8 mouse cellular contexts compared by ENCODE assay signal in the genomic region with DNA sequence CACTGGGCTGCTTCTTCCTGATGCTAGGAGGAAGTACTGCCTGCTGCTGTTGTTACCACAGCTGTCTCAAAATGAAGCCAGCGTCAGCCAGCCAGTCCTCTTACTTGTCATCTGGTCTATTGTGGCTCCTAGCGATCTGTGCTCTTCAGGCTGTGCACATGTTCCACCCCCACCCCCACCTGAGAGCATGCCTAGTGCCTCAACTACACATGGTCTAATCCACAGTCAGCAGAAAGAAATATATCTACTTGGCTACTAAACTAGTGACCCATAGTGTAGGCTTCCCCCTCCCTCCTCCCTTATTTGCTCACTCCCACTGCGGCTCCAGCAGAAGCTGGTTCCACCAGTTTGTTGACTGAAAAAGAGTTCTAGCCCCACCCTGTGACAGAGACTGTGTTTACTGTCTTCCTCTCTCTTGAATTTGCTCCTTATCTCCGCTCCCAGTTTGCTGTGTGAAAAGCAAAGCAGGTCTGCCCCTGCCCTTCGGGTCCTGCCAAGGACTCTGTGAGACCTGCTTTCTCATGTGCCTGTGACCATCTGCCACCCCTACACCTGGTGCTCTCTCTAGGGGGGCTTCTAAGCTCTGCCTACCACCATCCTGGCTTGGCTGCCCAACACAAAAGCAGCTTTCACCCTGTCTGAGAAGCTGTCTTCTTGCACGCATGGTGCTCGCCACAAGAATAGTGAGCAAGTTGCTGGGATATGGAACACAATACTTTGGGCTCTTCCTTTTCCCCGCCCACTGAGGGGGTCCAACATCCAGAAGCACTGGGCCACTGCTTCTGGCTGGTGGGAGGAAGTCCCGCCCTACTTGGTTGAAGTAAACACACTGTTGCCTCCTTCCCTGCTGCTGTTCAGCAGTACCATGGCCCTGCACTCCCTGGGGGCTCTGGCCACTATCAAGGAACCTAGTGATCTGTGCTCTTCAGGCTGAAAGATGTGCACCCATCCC. TPM values are rescaled to one million over a fixed set of nuclear protein-coding genes. Genes with fewer than 3 reads are reported as not detected.
DNase-seq lines count a peak whose midpoint lies in the region; ATAC-seq and TF ChIP-seq lines count a peak whose summit lies in the region.

No protein-coding gene starts in this region.

- no peaks in the 10 kb centered on the region for H3K4me1 ChIP-seq in kidney, postnatal 0 days (replicated peaks; ENCODE audit: insufficient read depth, low read length)
- H3K4me1 ChIP-seq in cerebellum, adult 2 months (ENCODE audit: control insufficient read depth, insufficient read depth, low read length): peaks cover 13% of the 10 kb centered on the region; the same call in 1 of the 2 replicates
- H3K4me1 ChIP-seq in hindbrain, embryonic 14.5 days (replicated peaks; ENCODE audit: control insufficient read depth, insufficient read depth, low read length): no peaks in the 10 kb centered on the region
- no peaks in the 10 kb centered on the region for H3K4me1 ChIP-seq in midbrain, postnatal 0 days (ENCODE audit: insufficient read depth, low read length)

- TF ChIP-seq POLR2A in cerebellum, adult 2 months (IDR thresholded peaks at IDR 0.05; ENCODE audit: borderline replicate concordance, insufficient read depth, low read length): no peak

- DNase-seq in kidney, postnatal 0 days (ENCODE audit: low spot score): peak; percentile 8
- no peak for DNase-seq in kidney, adult 8-10 months
- DNase-seq in cerebellum, adult 2 months: peak; percentile 35 to 75
- no peak for DNase-seq in hindbrain, embryonic 14.5 days (ENCODE audit: low spot score)
- DNase-seq in midbrain, postnatal 0 days (ENCODE audit: low spot score): peak; percentile 0
- no peak for DNase-seq in urinary bladder, postnatal 10 days (ENCODE audit: low spot score)
- DNase-seq in urinary bladder, postnatal 36 days (ENCODE audit: low spot score in 2 of 2): no peak

- H3K27me3 ChIP-seq in kidney, postnatal 0 days (ENCODE audit: insufficient read depth, low read length): no peaks in the 10 kb centered on the region
- no peaks in the 10 kb centered on the region for H3K27me3 ChIP-seq in cerebellum, adult 2 months (ENCODE audit: control insufficient read depth, insufficient read depth, low read length)
- no peaks in the 10 kb centered on the region for H3K27me3 ChIP-seq in hindbrain, embryonic 14.5 days (ENCODE audit: control insufficient read depth, insufficient read depth, low read length)
- no peaks in the 10 kb centered on the region for H3K27me3 ChIP-seq in midbrain, postnatal 0 days (ENCODE audit: insufficient read depth, low read length)

- peak overlapping the region; percentile 30; the same call in 1 of the 2 replicates for H3K4me2 ChIP-seq in kidney, postnatal 0 days (ENCODE audit: low read length)
- peak overlapping the region; percentile 32 for H3K4me2 ChIP-seq in hindbrain, embryonic 14.5 days (replicated peaks)
- no peak overlapping the region for H3K4me2 ChIP-seq in midbrain, postnatal 0 days (ENCODE audit: low read depth, low read length, poor library complexity, severe bottlenecking)

- ATAC-seq in kidney, postnatal 0 days (replicated peaks; ENCODE audit: low FRiP score, low read depth): peak; percentile 49; the same call in 1 of the 2 replicates
- ATAC-seq in hindbrain, embryonic 14.5 days (ENCODE audit: low FRiP score): peak; percentile 46; the same call in 1 of the 2 replicates
- no peak for ATAC-seq in midbrain, postnatal 0 days (ENCODE audit: low FRiP score)
- ATAC-seq in megakaryocyte-erythroid progenitor cell, adult 5-6 weeks (replicated peaks; ENCODE audit: low FRiP score, low TSS enrichment, poor library complexity, severe bottlenecking): no peak

- no peaks in the 10 kb centered on the region for H3K9me3 ChIP-seq in kidney, postnatal 0 days (replicated peaks; ENCODE audit: low read length)
- no peaks in the 10 kb centered on the region for H3K9me3 ChIP-seq in hindbrain, embryonic 14.5 days (ENCODE audit: control insufficient read depth, low read length)
- H3K9me3 ChIP-seq in midbrain, postnatal 0 days (ENCODE audit: low read length): no peaks in the 10 kb centered on the region

- H3K4me3 ChIP-seq in kidney, postnatal 0 days (replicated peaks; ENCODE audit: low read depth, low read length): no peak overlapping the region
- H3K4me3 ChIP-seq in cerebellum, adult 2 months (replicated peaks; ENCODE audit: insufficient read depth, low read depth, low read length): no peak overlapping the region
- no peak overlapping the region for H3K4me3 ChIP-seq in hindbrain, embryonic 14.5 days (replicated peaks; ENCODE audit: low read length)
- no peak overlapping the region for H3K4me3 ChIP-seq in midbrain, postnatal 0 days (ENCODE audit: low read depth, low read length)

- no peaks in the 10 kb centered on the region for H3K36me3 ChIP-seq in kidney, postnatal 0 days (ENCODE audit: insufficient read depth, low read length)
- no peaks in the 10 kb centered on the region for H3K36me3 ChIP-seq in hindbrain, embryonic 14.5 days (replicated peaks; ENCODE audit: control insufficient read depth, insufficient read depth)
- no peaks in the 10 kb centered on the region for H3K36me3 ChIP-seq in midbrain, postnatal 0 days (ENCODE audit: insufficient read depth, low read length)

- WGBS in kidney, postnatal 0 days: 59% methylated on average over 9 of the region's 9 CpGs
- 26% methylated on average over 9 of the region's 9 CpGs for WGBS in cerebellum, adult 2 months
- whole genome bisulfite sequencing in hindbrain, embryonic 14.5 days: 49% methylated on average over 9 of the region's 9 CpGs
- WGBS in midbrain, postnatal 0 days: 59% methylated on average over 9 of the region's 9 CpGs

- H3K27ac ChIP-seq in kidney, postnatal 0 days: no peak overlapping the region
- H3K27ac ChIP-seq in cerebellum, adult 2 months (ENCODE audit: insufficient read depth, low read length): peak overlapping the region; percentile 88
- no peak overlapping the region for H3K27ac ChIP-seq in hindbrain, embryonic 14.5 days
- H3K27ac ChIP-seq in midbrain, postnatal 0 days (ENCODE audit: low read depth, low read length): no peak overlapping the region

- H3K9ac ChIP-seq in kidney, postnatal 0 days (ENCODE audit: low read depth, low read length): no peak overlapping the region
- no peak overlapping the region for H3K9ac ChIP-seq in hindbrain, embryonic 14.5 days
- H3K9ac ChIP-seq in midbrain, postnatal 0 days (replicated peaks; ENCODE audit: low read length, poor library complexity, severe bottlenecking): no peak overlapping the region

- no peak for TF ChIP-seq CTCF in kidney, postnatal 0 days (IDR thresholded peaks at IDR 0.05; ENCODE audit: low read depth)
- no peak for TF ChIP-seq CTCF in cerebellum, adult 2 months (IDR thresholded peaks at IDR 0.05; ENCODE audit: borderline replicate concordance, insufficient read depth, low read depth, low read length)
- TF ChIP-seq CTCF in midbrain, postnatal 0 days (IDR thresholded peaks at IDR 0.05): no peak

RNA-seq across cellular contexts. Expression of a gene that starts 14.0 kb away (rescaled TPM):
- polyA plus RNA-seq in kidney, postnatal 0 days (2015; fragmentation: Nextera tagmentation; extraction: Ambion mirVana): 0.36 and 1.2 TPM in 2 replicates
- polyA plus RNA-seq in cerebellum, adult 2 months (2012; rRNA removed): 20.8 and 30.4 TPM in 2 replicates
- 12.2 and 12.5 TPM in 2 replicates for polyA plus RNA-seq in hindbrain, embryonic 14.5 days (2014; fragmentation: Nextera tagmentation; extraction: Ambion mirVana)
- total RNA-seq in midbrain, postnatal 0 days (2014; rRNA removed): 4.8 and 10.6 TPM in 2 replicates
- 9.7 and 9.9 TPM in 2 replicates for polyA plus RNA-seq in midbrain, postnatal 0 days (2015; fragmentation: Nextera tagmentation; extraction: Ambion mirVana)
- not detected in 2 replicates for total RNA-seq in megakaryocyte-erythroid progenitor cell, adult 5-6 weeks (2014; fragmentation: Nextera tagmentation)
- total RNA-seq in megakaryocyte-erythroid progenitor cell, adult 5-6 weeks (2017): not detected in 2 replicates

Comparison
In these comparisons a context has a peak if more than half of its experiments do, and no peak if none do; other contexts are left out.
1. DNase-seq: peak in kidney, postnatal 0 days (single experiment), cerebellum, adult 2 months (2 of 2) and midbrain, postnatal 0 days (single experiment); none in kidney, adult 8-10 months (0 of 2), hindbrain, embryonic 14.5 days (single experiment), urinary bladder, postnatal 10 days (single experiment) and urinary bladder, postnatal 36 days (0 of 2).
2. ATAC-seq: peak in kidney, postnatal 0 days (single experiment) and hindbrain, embryonic 14.5 days (single experiment); none in midbrain, postnatal 0 days (single experiment) and megakaryocyte-erythroid progenitor cell, adult 5-6 weeks (single experiment).